Mouse (Mus musculus) lung, embryonic 15.5 days (tissue): ENCODE data around the gene Gm6657. TPM values are rescaled to one million over a fixed set of nuclear protein-coding genes. Genes with fewer than 3 reads are reported as not detected.

Source experiments
- ATAC-seq: fragments of 200-750 bp; cut with Nextera tagmentation; 2 replicates; pipeline ENCODE4 v1.8.0; 2017; ENCODE audit warnings: moderate number of reproducible peaks, borderline replicate concordance; ENCODE audit not compliant: low FRiP score, low TSS enrichment; ENCODE audit errors: extremely low read depth
- H3K27ac ChIP-seq: fragments of 300-500 bp; sonication (generic); 2 replicates; pipeline ENCODE4 v1.5.1; 2015; ENCODE audit warnings: moderate library complexity, mild to moderate bottlenecking, inconsistent platforms
- H3K27me3 ChIP-seq: fragments of 300-500 bp; sonication (generic); 2 replicates; pipeline ENCODE4 v1.6.1; 2015; ENCODE audit warnings: inconsistent platforms
- H3K36me3 ChIP-seq: fragments of 300-500 bp; sonication (generic); 2 replicates; pipeline ENCODE4 v1.6.1; 2015; ENCODE audit warnings: inconsistent platforms
- H3K4me1 ChIP-seq: fragments of 300-500 bp; sonication (generic); 2 replicates; pipeline ENCODE4 v1.6.1; 2015; ENCODE audit warnings: inconsistent platforms
- H3K4me2 ChIP-seq: fragments of 300-500 bp; sonication (generic); 2 replicates; pipeline ENCODE4 v1.6.1; 2015; ENCODE audit warnings: inconsistent platforms, mild to moderate bottlenecking, moderate library complexity
- H3K4me3 ChIP-seq: fragments of 300-500 bp; sonication (generic); 2 replicates; pipeline ENCODE4 v1.5.1; 2015; ENCODE audit warnings: mild to moderate bottlenecking, inconsistent platforms
- H3K9ac ChIP-seq: fragments of 300-500 bp; sonication (generic); 2 replicates; pipeline ENCODE4 v1.6.1; 2015; ENCODE audit warnings: inconsistent platforms
- H3K9me3 ChIP-seq: fragments of 300-500 bp; sonication (generic); 2 replicates; pipeline ENCODE4 v1.6.1; 2016; ENCODE audit warnings: inconsistent platforms
- WGBS: fragments of 180-500 bp; shearing (Covaris S2); methylation state at CpG from one replicate; pipeline ENCODE4 v1.1.7; 2015; 5-methylcytosine and 5-hydroxymethylcytosine counted together
- polyA plus RNA-seq: library from polyadenylated mRNA; unstranded; fragments of >200 nt; fragmentation: Nextera tagmentation; extraction: Ambion mirVana; gene quantifications from 2 replicates; pipeline ENCODE4 v1.2.1, GENCODE M21; 2015

Gene Gm6657
- polyA plus RNA-seq, result not detected in 2 replicates

- H3K4me2 ChIP-seq, result no peak within 1 kb of the TSS
- H3K4me1 ChIP-seq, result no peaks in the 10 kb centered on the region
- H3K9me3 ChIP-seq, result no peaks in the 10 kb centered on the region
- no peak within 1 kb of the TSS for H3K27ac ChIP-seq
- H3K4me3 ChIP-seq, result no peak within 1 kb of the TSS
- ATAC-seq, result no peak
- H3K9ac ChIP-seq, result no peak within 1 kb of the TSS
- no peaks in the 10 kb centered on the region for H3K36me3 ChIP-seq
- no peaks in the 10 kb centered on the region for H3K27me3 ChIP-seq
Observed at GRCm38 (mm10) chr12:78193942-78194341, at the start of gene Gm6657. TSS of gene Gm6657 (plus strand) at chr12:78194242.

- H3K36me3 ChIP-seq, result no peaks in the 10 kb centered on the region
- H3K4me1 ChIP-seq, result no peaks in the 10 kb centered on the region
- no peak for ATAC-seq
- H3K4me3 ChIP-seq, result no peak overlapping the region
- H3K9ac ChIP-seq, result no peak overlapping the region
- H3K4me2 ChIP-seq, result no peak overlapping the region
- 28% methylated on average over 7 of the region's 7 CpGs for WGBS
- H3K27ac ChIP-seq, result no peak overlapping the region
- H3K27me3 ChIP-seq, result no peaks in the 10 kb centered on the region
- no peaks in the 10 kb centered on the region for H3K9me3 ChIP-seq
Observed at GRCm38 (mm10) chr12:78153308-78154002, 40.6 kb upstream of the Gm6657 start.

- H3K9ac ChIP-seq, result no peak overlapping the region
- ATAC-seq, result no peak
Observed at GRCm38 (mm10) chr12:78170178-78170577, 23.9 kb upstream of the Gm6657 start.

GRCm38 (mm10) chr12:78173945-78174344 is 20.1 kb upstream of the Gm6657 start:
- no peak overlapping the region for H3K4me3 ChIP-seq
- 57% methylated on average over 3 of the region's 3 CpGs for WGBS
- H3K9me3 ChIP-seq, result no peaks in the 10 kb centered on the region
- no peak for ATAC-seq
- H3K4me1 ChIP-seq, result no peaks in the 10 kb centered on the region
- no peak overlapping the region for H3K4me2 ChIP-seq
- H3K9ac ChIP-seq, result no peak overlapping the region
- no peaks in the 10 kb centered on the region for H3K27me3 ChIP-seq
- H3K27ac ChIP-seq, result no peak overlapping the region
- no peaks in the 10 kb centered on the region for H3K36me3 ChIP-seq

More at GRCm38 (mm10) chr12:78170178-78170577, 23.9 kb upstream of the Gm6657 start:
- no peaks in the 10 kb centered on the region for H3K9me3 ChIP-seq
- H3K4me1 ChIP-seq, result no peaks in the 10 kb centered on the region
- H3K36me3 ChIP-seq, result no peaks in the 10 kb centered on the region
- H3K27ac ChIP-seq, result no peak overlapping the region
- H3K4me3 ChIP-seq, result no peak overlapping the region
- no peak overlapping the region for H3K4me2 ChIP-seq
- H3K27me3 ChIP-seq, result no peaks in the 10 kb centered on the region

- WGBS, result 81% methylated on average over 4 of the region's 4 CpGs
- H3K36me3 ChIP-seq, result no peaks in the 10 kb centered on the region
- H3K4me3 ChIP-seq, result no peak overlapping the region
- no peak for ATAC-seq
- H3K4me2 ChIP-seq, result no peak overlapping the region
- H3K27ac ChIP-seq, result no peak overlapping the region
- no peaks in the 10 kb centered on the region for H3K9me3 ChIP-seq
- H3K4me1 ChIP-seq, result no peaks in the 10 kb centered on the region
- no peaks in the 10 kb centered on the region for H3K27me3 ChIP-seq
- no peak overlapping the region for H3K9ac ChIP-seq
Observed at GRCm38 (mm10) chr12:78174671-78175070, 19.4 kb upstream of the Gm6657 start.

- no peak overlapping the region for H3K9ac ChIP-seq
- no peak overlapping the region for H3K4me2 ChIP-seq
- no peaks in the 10 kb centered on the region for H3K36me3 ChIP-seq
- no peaks in the 10 kb centered on the region for H3K4me1 ChIP-seq
- H3K27ac ChIP-seq, result no peak overlapping the region
- ATAC-seq, result no peak
- 68% methylated on average over 2 of the region's 2 CpGs for WGBS
- H3K4me3 ChIP-seq, result no peak overlapping the region
- no peaks in the 10 kb centered on the region for H3K9me3 ChIP-seq
- H3K27me3 ChIP-seq, result no peaks in the 10 kb centered on the region
Observed at GRCm38 (mm10) chr12:78181452-78181851, 12.6 kb upstream of the Gm6657 start.

- no peaks in the 10 kb centered on the region for H3K4me1 ChIP-seq
- H3K36me3 ChIP-seq, result no peaks in the 10 kb centered on the region
- no peak overlapping the region for H3K4me2 ChIP-seq
- no peaks in the 10 kb centered on the region for H3K27me3 ChIP-seq
- WGBS, result 25% methylated on average over 2 of the region's 2 CpGs
- no peak overlapping the region for H3K4me3 ChIP-seq
- no peak overlapping the region for H3K9ac ChIP-seq
- no peak overlapping the region for H3K27ac ChIP-seq
- no peaks in the 10 kb centered on the region for H3K9me3 ChIP-seq
- no peak for ATAC-seq
Observed at GRCm38 (mm10) chr12:78195368-78195767, 1.3 kb downstream of the Gm6657 start.

- Histone ChIP-seq H3K9ac (no peak overlapping the region), H3K27ac (no peak overlapping the region), H3K9me3 (no peaks in the 10 kb centered on the region), H3K4me1 (no peaks in the 10 kb centered on the region), H3K4me3 (no peak overlapping the region), H3K4me2 (no peak overlapping the region), H3K36me3 (no peaks in the 10 kb centered on the region), H3K27me3 (no peaks in the 10 kb centered on the region)
- 69% methylated on average over 5 of the region's 5 CpGs for WGBS
- no peak for ATAC-seq
Observed at GRCm38 (mm10) chr12:78203646-78204045, 9.6 kb downstream of the Gm6657 start.

- Histone ChIP-seq H3K4me2 (peak overlapping the region; percentile 38), H3K4me1 (no peaks in the 10 kb centered on the region), H3K9me3 (no peaks in the 10 kb centered on the region), H3K4me3 (peak overlapping the region; percentile 20), H3K9ac (no peak overlapping the region), H3K27ac (peak overlapping the region; percentile 45), H3K27me3 (no peaks in the 10 kb centered on the region), H3K36me3 (no peaks in the 10 kb centered on the region)
- peak; percentile 64; the same call in 1 of the 2 replicates for ATAC-seq
- WGBS, result 5% methylated on average over 5 of the region's 5 CpGs
Observed at GRCm38 (mm10) chr12:78205915-78206570, 12.0 kb downstream of the Gm6657 start.

GRCm38 (mm10) chr12:78206571-78206960 is 12.5 kb downstream of the Gm6657 start:
- WGBS, result 53% methylated on average over 4 of the region's 4 CpGs
- no peak for ATAC-seq

GRCm38 (mm10) chr12:78209856-78210255 is 15.8 kb downstream of the Gm6657 start:
- Histone ChIP-seq H3K9ac (no peak overlapping the region), H3K27ac (no peak overlapping the region), H3K9me3 (no peaks in the 10 kb centered on the region), H3K4me1 (no peaks in the 10 kb centered on the region), H3K4me2 (no peak overlapping the region), H3K27me3 (no peaks in the 10 kb centered on the region), H3K36me3 (no peaks in the 10 kb centered on the region), H3K4me3 (no peak overlapping the region)
- no peak for ATAC-seq
- WGBS, result 80% methylated on average over 2 of the region's 2 CpGs

More at GRCm38 (mm10) chr12:78206571-78206960, 12.5 kb downstream of the Gm6657 start:
- Histone ChIP-seq H3K27ac (peak overlapping the region; percentile 45), H3K4me1 (no peaks in the 10 kb centered on the region), H3K9me3 (no peaks in the 10 kb centered on the region), H3K4me3 (no peak overlapping the region), H3K36me3 (no peaks in the 10 kb centered on the region), H3K27me3 (no peaks in the 10 kb centered on the region), H3K9ac (no peak overlapping the region), H3K4me2 (peak overlapping the region; percentile 38; the same call in 1 of the 2 replicates)

GRCm38 (mm10) chr12:78215490-78215889 is 21.4 kb downstream of the Gm6657 start:
- H3K9me3 ChIP-seq, result no peaks in the 10 kb centered on the region
- 60% methylated on average over 6 of the region's 6 CpGs for WGBS
- H3K4me1 ChIP-seq, result no peaks in the 10 kb centered on the region
- no peaks in the 10 kb centered on the region for H3K36me3 ChIP-seq
- no peak overlapping the region for H3K27ac ChIP-seq
- no peak for ATAC-seq
- no peak overlapping the region for H3K4me2 ChIP-seq
- H3K4me3 ChIP-seq, result no peak overlapping the region
- no peak overlapping the region for H3K9ac ChIP-seq
- no peaks in the 10 kb centered on the region for H3K27me3 ChIP-seq
